Mouse (Mus musculus): ENCODE data around the gene Fubp3.

GRCm38 (mm10) chr2:31551971-31552370 lies 20.5 kb upstream of the Fubp3 start:
- TF ChIP-seq CTCF (IDR thresholded peaks at IDR 0.05; ENCODE audit: low read depth), result no peak
- no peak for TF ChIP-seq EP300 (IDR thresholded peaks at IDR 0.05; ENCODE audit: low read depth)
